In the genomic region with DNA sequence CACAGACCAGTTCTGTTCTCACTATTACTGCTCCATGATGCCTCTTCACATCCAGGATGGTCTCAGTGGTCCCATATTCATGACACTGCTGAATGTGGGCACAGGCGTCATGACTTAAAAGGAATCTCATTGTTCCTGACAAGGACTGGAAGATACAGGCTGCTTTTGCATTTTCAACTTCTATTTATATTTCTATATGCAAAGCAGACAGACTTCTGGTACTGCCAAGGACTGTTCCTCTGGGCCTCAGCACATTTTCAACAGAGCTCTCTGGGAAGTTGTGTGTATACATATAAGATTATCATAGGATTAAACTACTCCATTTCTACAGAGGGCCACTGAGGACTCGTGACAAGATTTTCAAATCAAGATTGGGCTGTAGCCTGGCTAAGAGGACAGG, we compare ENCODE assay signal across 16 mouse cellular contexts.
DNase-seq lines count a peak whose midpoint lies in the region; ATAC-seq and TF ChIP-seq lines count a peak whose summit lies in the region.
"Had no signal": no experiment of that assay in that cellular context is flagged by ENCODE, and none has a peak within 500 bp of the region (broad histone marks: within the 10 kb centered on the region; RNA-seq: fewer than 3 reads in every experiment).

No protein-coding gene starts in this region.

- no peaks in the 10 kb centered on the region for H3K4me1 ChIP-seq in forebrain, postnatal 0 days (ENCODE audit: insufficient read depth)
- H3K4me1 ChIP-seq in forebrain, embryonic 16.5 days (replicated peaks; ENCODE audit: control insufficient read depth, insufficient read depth, low read length) = no peaks in the 10 kb centered on the region
- H3K4me1 ChIP-seq in midbrain, embryonic 11.5 days (ENCODE audit: control insufficient read depth, insufficient read depth, low read length) = no peaks in the 10 kb centered on the region
- H3K4me1 ChIP-seq in midbrain, postnatal 0 days (ENCODE audit: insufficient read depth, low read length) = no peaks in the 10 kb centered on the region
- H3K4me1 ChIP-seq in hindbrain, postnatal 0 days (ENCODE audit: insufficient read depth, low read length) = no peaks in the 10 kb centered on the region
- H3K4me1 ChIP-seq: forebrain, embryonic 13.5 days; forebrain, embryonic 15.5 days had no signal

- H3K36me3 ChIP-seq in forebrain, postnatal 0 days (ENCODE audit: insufficient read depth) = no peaks in the 10 kb centered on the region
- H3K36me3 ChIP-seq in forebrain, embryonic 16.5 days (ENCODE audit: control insufficient read depth, insufficient read depth) = no peaks in the 10 kb centered on the region
- no peaks in the 10 kb centered on the region for H3K36me3 ChIP-seq in midbrain, embryonic 11.5 days (ENCODE audit: control insufficient read depth, insufficient read depth, low read length)
- no peaks in the 10 kb centered on the region for H3K36me3 ChIP-seq in midbrain, postnatal 0 days (ENCODE audit: insufficient read depth, low read length)
- no peaks in the 10 kb centered on the region for H3K36me3 ChIP-seq in hindbrain, postnatal 0 days (ENCODE audit: insufficient read depth, low read length)
- H3K36me3 ChIP-seq: embryonic facial prominence, embryonic 13.5 days; forebrain, embryonic 15.5 days had no signal

- no peaks in the 10 kb centered on the region for H3K27me3 ChIP-seq in forebrain, postnatal 0 days (ENCODE audit: insufficient read depth, low read length)
- no peaks in the 10 kb centered on the region for H3K27me3 ChIP-seq in forebrain, embryonic 16.5 days (replicated peaks; ENCODE audit: control insufficient read depth, insufficient read depth, low read length)
- H3K27me3 ChIP-seq in midbrain, embryonic 11.5 days (ENCODE audit: control insufficient read depth, insufficient read depth, low read length) = no peaks in the 10 kb centered on the region
- H3K27me3 ChIP-seq in midbrain, postnatal 0 days (ENCODE audit: insufficient read depth, low read length) = no peaks in the 10 kb centered on the region
- H3K27me3 ChIP-seq in hindbrain, postnatal 0 days (ENCODE audit: insufficient read depth, low read length) = no peaks in the 10 kb centered on the region
- H3K27me3 ChIP-seq: embryonic facial prominence, embryonic 13.5 days; forebrain, embryonic 13.5 days; forebrain, embryonic 15.5 days had no signal

- DNase-seq in forebrain, postnatal 0 days = peak; percentile 32
- peak; percentile 72 for DNase-seq in midbrain, embryonic 11.5 days (ENCODE audit: low spot score, missing footprints)
- DNase-seq in midbrain, postnatal 0 days (ENCODE audit: low spot score) = no peak
- peak; percentile 26 for DNase-seq in brain, adult 2 months (ENCODE audit: low read depth, low spot score)
- no peak for DNase-seq in hindbrain, postnatal 0 days (ENCODE audit: low spot score)
- DNase-seq: adrenal gland, adult 2 months; adrenal gland, postnatal 10 days; adrenal gland, postnatal 25 days; cerebellum, adult 11-12 months; cerebellum, adult 2 months; cerebellum, adult 9-10 months; cerebellum, postnatal 25 days had no signal

- no peak overlapping the region for H3K4me2 ChIP-seq in forebrain, postnatal 0 days (ENCODE audit: low read depth)
- no peak overlapping the region for H3K4me2 ChIP-seq in forebrain, embryonic 16.5 days (ENCODE audit: low read length)
- H3K4me2 ChIP-seq in midbrain, embryonic 11.5 days = no peak overlapping the region
- H3K4me2 ChIP-seq in midbrain, postnatal 0 days (ENCODE audit: low read depth, low read length, poor library complexity, severe bottlenecking) = no peak overlapping the region
- H3K4me2 ChIP-seq in hindbrain, postnatal 0 days (ENCODE audit: low read depth, low read length) = no peak overlapping the region
- H3K4me2 ChIP-seq: embryonic facial prominence, embryonic 13.5 days; forebrain, embryonic 13.5 days; forebrain, embryonic 15.5 days had no signal

- 68% methylated on average over 2 of the region's 2 CpGs for WGBS in forebrain, postnatal 0 days
- WGBS in forebrain, embryonic 16.5 days = 67% methylated on average over 2 of the region's 2 CpGs
- WGBS in midbrain, embryonic 11.5 days = 78% methylated on average over 2 of the region's 2 CpGs
- WGBS in midbrain, postnatal 0 days = 75% methylated on average over 2 of the region's 2 CpGs
- 74% methylated on average over 2 of the region's 2 CpGs for WGBS in hindbrain, postnatal 0 days

- H3K4me3 ChIP-seq in forebrain, postnatal 0 days (ENCODE audit: low read depth, low read length) = no peak overlapping the region
- H3K4me3 ChIP-seq in forebrain, embryonic 16.5 days (replicated peaks; ENCODE audit: low read length) = no peak overlapping the region
- H3K4me3 ChIP-seq in midbrain, embryonic 11.5 days (ENCODE audit: low read depth, low read length) = no peak overlapping the region
- H3K4me3 ChIP-seq in midbrain, postnatal 0 days (ENCODE audit: low read depth, low read length) = no peak overlapping the region
- H3K4me3 ChIP-seq in hindbrain, postnatal 0 days (ENCODE audit: low read length) = no peak overlapping the region
- H3K4me3 ChIP-seq: embryonic facial prominence, embryonic 13.5 days; forebrain, embryonic 13.5 days; forebrain, embryonic 15.5 days had no signal

- no peak overlapping the region for H3K9ac ChIP-seq in forebrain, postnatal 0 days
- no peak overlapping the region for H3K9ac ChIP-seq in forebrain, embryonic 16.5 days (replicated peaks; ENCODE audit: low read depth, low read length)
- no peak overlapping the region for H3K9ac ChIP-seq in midbrain, embryonic 11.5 days (ENCODE audit: low read length)
- H3K9ac ChIP-seq in midbrain, postnatal 0 days (replicated peaks; ENCODE audit: low read length, poor library complexity, severe bottlenecking) = no peak overlapping the region
- H3K9ac ChIP-seq in hindbrain, postnatal 0 days (replicated peaks; ENCODE audit: low read length) = no peak overlapping the region
- H3K9ac ChIP-seq: embryonic facial prominence, embryonic 13.5 days; forebrain, embryonic 13.5 days; forebrain, embryonic 15.5 days had no signal

- H3K9me3 ChIP-seq in forebrain, postnatal 0 days (ENCODE audit: low read length) = no peaks in the 10 kb centered on the region
- H3K9me3 ChIP-seq in forebrain, embryonic 16.5 days (ENCODE audit: control insufficient read depth, low read length) = no peaks in the 10 kb centered on the region
- no peaks in the 10 kb centered on the region for H3K9me3 ChIP-seq in midbrain, embryonic 11.5 days (ENCODE audit: control insufficient read depth, low read length)
- no peaks in the 10 kb centered on the region for H3K9me3 ChIP-seq in midbrain, postnatal 0 days (ENCODE audit: low read length)
- no peaks in the 10 kb centered on the region for H3K9me3 ChIP-seq in hindbrain, postnatal 0 days (ENCODE audit: low read length)
- H3K9me3 ChIP-seq: embryonic facial prominence, embryonic 13.5 days; forebrain, embryonic 13.5 days; forebrain, embryonic 15.5 days had no signal

- peak overlapping the region; percentile 57 for H3K27ac ChIP-seq in forebrain, postnatal 0 days (ENCODE audit: low read depth, low read length)
- H3K27ac ChIP-seq in forebrain, embryonic 16.5 days (ENCODE audit: low read length) = no peak overlapping the region
- no peak overlapping the region for H3K27ac ChIP-seq in midbrain, embryonic 11.5 days (ENCODE audit: low read depth, low read length)
- H3K27ac ChIP-seq in midbrain, postnatal 0 days (ENCODE audit: low read depth, low read length) = no peak overlapping the region
- no peak overlapping the region for H3K27ac ChIP-seq in hindbrain, postnatal 0 days
- H3K27ac ChIP-seq: embryonic facial prominence, embryonic 13.5 days; forebrain, embryonic 13.5 days; forebrain, embryonic 15.5 days had no signal

- peak; percentile 78 for ATAC-seq in forebrain, postnatal 0 days
- no peak for ATAC-seq in forebrain, embryonic 16.5 days
- ATAC-seq in midbrain, embryonic 11.5 days (ENCODE audit: low FRiP score) = no peak
- ATAC-seq in midbrain, postnatal 0 days (ENCODE audit: low FRiP score) = no peak
- ATAC-seq in hindbrain, postnatal 0 days = no peak
- ATAC-seq: forebrain, embryonic 13.5 days; forebrain, embryonic 15.5 days had no signal

- TF ChIP-seq CTCF in forebrain, postnatal 0 days (IDR thresholded peaks at IDR 0.05; ENCODE audit: low read depth) = no peak
- no peak for TF ChIP-seq CTCF in midbrain, postnatal 0 days (IDR thresholded peaks at IDR 0.05)
- no peak for TF ChIP-seq CTCF in hindbrain, postnatal 0 days (IDR thresholded peaks at IDR 0.05; ENCODE audit: low read depth)

Comparison
In these comparisons a context has a peak if more than half of its experiments do, and no peak if none do; other contexts are left out.
1. DNase-seq: peak in forebrain, postnatal 0 days (single experiment), midbrain, embryonic 11.5 days (single experiment) and brain, adult 2 months (single experiment); none in midbrain, postnatal 0 days (single experiment) and hindbrain, postnatal 0 days (single experiment).